Mouse (Mus musculus) heart, postnatal 0 days (tissue): ENCODE data around the gene Gramd2. TPM values are rescaled to one million over a fixed set of nuclear protein-coding genes. Genes with fewer than 3 reads are reported as not detected.

Experiments used
- ATAC-seq: fragments of 200-750 bp; cut with Nextera tagmentation; 2 replicates; pipeline ENCODE4 v1.8.0; 2017; ENCODE audit warnings: low read depth, moderate number of reproducible peaks, moderate library complexity; ENCODE audit not compliant: insufficient read depth
- DNase-seq: peaks from one replicate; pipeline ENCODE4 v3.0.0-alpha.2; 2016; ENCODE audit warnings: low spot score
- H3K27ac ChIP-seq: fragments of 300-500 bp; sonication (generic); 2 replicates; pipeline ENCODE4 v1.5.1; 2014; ENCODE audit warnings: low read depth, mild to moderate bottlenecking
- H3K27me3 ChIP-seq: fragments of 300-500 bp; sonication (generic); 2 replicates; pipeline ENCODE4 v1.6.1; 2014; ENCODE audit warnings: low read length, mixed read lengths; ENCODE audit not compliant: control insufficient read depth, insufficient read depth
- H3K36me3 ChIP-seq: fragments of 300-500 bp; sonication (generic); replicated peaks from 2 replicates; pipeline ENCODE4 v1.6.1; 2014; ENCODE audit warnings: low read length, mixed read lengths; ENCODE audit not compliant: control insufficient read depth, insufficient read depth
- H3K4me1 ChIP-seq: fragments of 300-500 bp; sonication (generic); 2 replicates; pipeline ENCODE4 v1.6.1; 2014; ENCODE audit warnings: antibody characterized with exemption; ENCODE audit not compliant: control insufficient read depth, insufficient read depth
- H3K4me2 ChIP-seq: fragments of 300-500 bp; sonication (generic); 2 replicates; pipeline ENCODE4 v1.6.1; 2014; ENCODE audit warnings: low read depth, mild to moderate bottlenecking, low read length, moderate library complexity
- H3K4me3 ChIP-seq: fragments of 300-500 bp; sonication (generic); 2 replicates; pipeline ENCODE4 v1.5.1; 2014; ENCODE audit warnings: low read depth, low read length
- H3K9ac ChIP-seq: fragments of 300-500 bp; sonication (generic); replicated peaks from 2 replicates; pipeline ENCODE4 v1.6.1; 2014; ENCODE audit warnings: low read depth, low read length, mixed read lengths
- H3K9me3 ChIP-seq: fragments of 300-500 bp; sonication (generic); replicated peaks from 2 replicates; pipeline ENCODE4 v1.6.1; 2016; ENCODE audit warnings: low read length; ENCODE audit not compliant: control insufficient read depth
- CTCF ChIP-seq: IDR thresholded peaks from 2 replicates; pipeline ENCODE4 v1.5.1; 2016; ENCODE audit warnings: antibody characterized with exemption, control low read depth, low read depth
- EP300 ChIP-seq: IDR thresholded peaks from 2 replicates; pipeline ENCODE4 v1.6.1; 2016; ENCODE audit warnings: antibody characterized with exemption, low read depth
- whole genome bisulfite sequencing: fragments of 180-500 bp; shearing (Covaris S2); extraction: QIAGEN DNeasy Blood & Tissue Kit; methylation state at CpG from one replicate; pipeline ENCODE4 v1.1.7; 2014; 5-methylcytosine and 5-hydroxymethylcytosine counted together
- polyA plus RNA-seq: library from polyadenylated mRNA; unstranded; fragments of >200 nt; fragmentation: Nextera tagmentation; extraction: Ambion mirVana; gene quantifications from 2 replicates; pipeline ENCODE4 v1.2.1, GENCODE M21; 2015
- total RNA-seq: library from RNA; depleted of rRNA; stranded (reverse); fragments of >200 nt; gene quantifications from 2 replicates; pipeline ENCODE4 v1.2.3, GENCODE M21; 2014; ENCODE audit warnings: low replicate concordance

Gene Gramd2
- total and polyA plus RNA-seq, 2 experiments from 2014 or later = 0.16 TPM; not detected in 1

- Histone ChIP-seq H3K4me2 (peak overlapping the region; percentile 55), H3K4me1 (peaks cover 11% of the 10 kb centered on the region), H3K9me3 (peaks cover 4% of the 10 kb centered on the region; the same call in 1 of the 2 replicates), H3K9ac (no peak overlapping the region), H3K4me3 (peak overlapping the region; percentile 26), H3K36me3 (no peaks in the 10 kb centered on the region), H3K27me3 (no peaks in the 10 kb centered on the region), H3K27ac (no peak overlapping the region; the same call in 1 of the 2 replicates)
- peak; percentile 93 for TF ChIP-seq CTCF
- no peak for TF ChIP-seq EP300
- peak; percentile 70; the same call in 1 of the 2 replicates for ATAC-seq
- 9% methylated on average over 10 of the region's 10 CpGs for WGBS
- peak; percentile 94 for DNase-seq
Observed at GRCm38 (mm10) chr9:59723096-59723657, 43.2 kb downstream of the Gramd2 start.

GRCm38 (mm10) chr9:59723791-59724442 is 44.0 kb downstream of the Gramd2 start:
- H3K4me2 ChIP-seq = no peak overlapping the region
- WGBS = 35% methylated on average over 8 of the region's 8 CpGs
- ATAC-seq = peak; percentile 33; the same call in 1 of the 2 replicates
- peaks cover 11% of the 10 kb centered on the region for H3K4me1 ChIP-seq
- H3K27me3 ChIP-seq = no peaks in the 10 kb centered on the region
- peaks cover 4% of the 10 kb centered on the region; the same call in 1 of the 2 replicates for H3K9me3 ChIP-seq
- peak overlapping the region; percentile 39; the same call in 1 of the 2 replicates for H3K27ac ChIP-seq
- H3K4me3 ChIP-seq = no peak overlapping the region
- H3K9ac ChIP-seq = no peak overlapping the region
- no peaks in the 10 kb centered on the region for H3K36me3 ChIP-seq
- no peak for DNase-seq
- no peak for TF ChIP-seq EP300
- TF ChIP-seq CTCF = no peak

- no peaks in the 10 kb centered on the region for H3K36me3 ChIP-seq
- WGBS = 73% methylated on average over 10 of the region's 10 CpGs
- no peak overlapping the region for H3K4me3 ChIP-seq
- no peaks in the 10 kb centered on the region for H3K27me3 ChIP-seq
- no peak overlapping the region for H3K4me2 ChIP-seq
- H3K4me1 ChIP-seq = peaks cover 11% of the 10 kb centered on the region
- H3K9ac ChIP-seq = no peak overlapping the region
- H3K9me3 ChIP-seq = no peaks in the 10 kb centered on the region
- no peak overlapping the region for H3K27ac ChIP-seq
- no peak for ATAC-seq
- DNase-seq = no peak
- TF ChIP-seq CTCF (no peak), EP300 (no peak)
Observed at GRCm38 (mm10) chr9:59725515-59725914, 45.6 kb downstream of the Gramd2 start.

- Histone ChIP-seq H3K4me3 (no peak overlapping the region), H3K27me3 (no peaks in the 10 kb centered on the region), H3K9ac (no peak overlapping the region), H3K27ac (no peak overlapping the region), H3K4me1 (peaks cover 11% of the 10 kb centered on the region), H3K4me2 (no peak overlapping the region), H3K36me3 (no peaks in the 10 kb centered on the region), H3K9me3 (no peaks in the 10 kb centered on the region)
- DNase-seq (no peak), ATAC-seq (no peak)
- 70% methylated on average over 11 of the region's 11 CpGs for WGBS
- TF ChIP-seq EP300 (no peak), CTCF (no peak)
Observed at GRCm38 (mm10) chr9:59727569-59728286, 47.8 kb downstream of the Gramd2 start.

GRCm38 (mm10) chr9:59731136-59731535 is 51.2 kb downstream of the Gramd2 start:
- TF ChIP-seq EP300 = no peak
- TF ChIP-seq CTCF = no peak
- Histone ChIP-seq H3K36me3 (no peaks in the 10 kb centered on the region), H3K27ac (no peak overlapping the region), H3K4me2 (no peak overlapping the region), H3K4me1 (peaks cover 11% of the 10 kb centered on the region), H3K27me3 (no peaks in the 10 kb centered on the region), H3K9me3 (no peaks in the 10 kb centered on the region), H3K9ac (no peak overlapping the region), H3K4me3 (no peak overlapping the region)
- no peak for ATAC-seq
- WGBS = 88% methylated on average over 5 of the region's 5 CpGs
- DNase-seq = no peak
